Mouse (Mus musculus): ENCODE measurements around the gene Lhx8.

The Lhx8 gene

DNA sequence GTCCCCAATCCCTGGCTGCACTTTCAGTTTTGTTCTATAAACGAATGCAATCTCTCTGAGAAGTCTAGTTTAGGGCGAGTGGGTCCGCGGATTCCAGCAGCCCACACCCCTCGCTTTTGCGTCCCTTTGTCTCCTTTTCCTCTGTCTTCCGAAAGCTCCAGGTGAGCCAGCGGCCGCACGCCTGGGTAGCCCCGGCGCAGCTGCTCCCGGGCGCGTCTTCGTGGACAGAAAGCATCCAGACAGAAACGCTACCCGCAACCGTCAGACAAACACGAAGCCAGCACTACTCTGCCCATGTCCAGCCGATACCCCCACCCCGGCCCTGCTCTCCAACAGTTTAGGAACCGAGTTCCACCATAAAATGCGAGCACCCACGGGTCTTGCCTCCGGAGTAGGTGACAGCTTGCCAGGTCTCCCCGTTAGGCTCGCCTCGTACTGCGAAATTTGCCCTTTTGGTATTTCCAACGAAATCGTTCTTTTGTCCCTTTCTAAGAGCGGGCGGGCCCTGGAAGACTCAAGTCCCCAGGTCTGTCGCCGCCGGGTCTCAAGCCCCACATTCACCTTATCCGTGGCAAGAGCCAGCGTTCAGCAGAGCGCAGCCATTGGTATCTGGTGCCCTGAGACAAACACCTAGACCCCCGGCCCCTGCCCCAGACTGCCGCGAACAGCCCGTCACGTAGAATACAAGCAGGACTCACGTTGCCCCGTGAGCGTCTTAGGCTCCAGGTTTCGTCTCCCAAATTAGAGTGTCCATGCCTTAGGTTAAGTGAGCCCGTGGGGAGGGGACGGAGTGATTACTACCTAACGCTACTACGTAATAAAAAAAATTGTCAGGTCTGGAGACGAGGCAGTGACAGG is 907 bp downstream of the Lhx8 start:
- TF ChIP-seq GATA4 (IDR thresholded peaks at IDR 0.05; ENCODE audit: insufficient replicate concordance, low read length) = no peak

DNA sequence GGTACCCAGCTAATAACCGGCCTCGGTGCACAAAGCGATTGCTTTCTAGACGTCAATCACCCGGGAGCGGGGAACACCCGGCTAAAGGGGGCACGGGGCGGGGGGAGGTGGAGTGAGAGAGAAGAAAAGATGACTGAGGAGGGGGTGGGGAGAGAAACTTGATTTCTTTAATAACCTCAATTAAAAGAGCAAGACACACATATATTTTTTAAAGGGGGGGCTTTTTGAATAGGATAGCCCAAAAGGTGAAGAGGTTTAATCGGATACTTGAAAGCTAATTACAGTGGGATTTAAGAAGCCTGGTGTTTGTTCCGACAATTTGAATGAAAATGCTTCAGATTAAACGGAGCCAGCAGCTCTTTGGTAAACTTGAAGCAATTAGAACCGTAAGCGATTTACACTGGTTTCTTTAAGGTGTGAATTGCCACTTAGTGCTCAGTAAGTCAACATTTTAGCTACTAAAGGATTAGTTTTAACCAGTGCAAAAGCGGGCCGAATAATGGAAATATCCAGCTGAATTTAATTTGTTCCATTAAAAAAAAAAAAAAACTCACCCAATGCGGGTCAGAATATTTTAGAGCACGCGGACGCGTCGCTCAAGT is 1.6 kb downstream of the Lhx8 start:
- no peak for TF ChIP-seq GATA4 (IDR thresholded peaks at IDR 0.05; ENCODE audit: insufficient replicate concordance, low read length)

DNA sequence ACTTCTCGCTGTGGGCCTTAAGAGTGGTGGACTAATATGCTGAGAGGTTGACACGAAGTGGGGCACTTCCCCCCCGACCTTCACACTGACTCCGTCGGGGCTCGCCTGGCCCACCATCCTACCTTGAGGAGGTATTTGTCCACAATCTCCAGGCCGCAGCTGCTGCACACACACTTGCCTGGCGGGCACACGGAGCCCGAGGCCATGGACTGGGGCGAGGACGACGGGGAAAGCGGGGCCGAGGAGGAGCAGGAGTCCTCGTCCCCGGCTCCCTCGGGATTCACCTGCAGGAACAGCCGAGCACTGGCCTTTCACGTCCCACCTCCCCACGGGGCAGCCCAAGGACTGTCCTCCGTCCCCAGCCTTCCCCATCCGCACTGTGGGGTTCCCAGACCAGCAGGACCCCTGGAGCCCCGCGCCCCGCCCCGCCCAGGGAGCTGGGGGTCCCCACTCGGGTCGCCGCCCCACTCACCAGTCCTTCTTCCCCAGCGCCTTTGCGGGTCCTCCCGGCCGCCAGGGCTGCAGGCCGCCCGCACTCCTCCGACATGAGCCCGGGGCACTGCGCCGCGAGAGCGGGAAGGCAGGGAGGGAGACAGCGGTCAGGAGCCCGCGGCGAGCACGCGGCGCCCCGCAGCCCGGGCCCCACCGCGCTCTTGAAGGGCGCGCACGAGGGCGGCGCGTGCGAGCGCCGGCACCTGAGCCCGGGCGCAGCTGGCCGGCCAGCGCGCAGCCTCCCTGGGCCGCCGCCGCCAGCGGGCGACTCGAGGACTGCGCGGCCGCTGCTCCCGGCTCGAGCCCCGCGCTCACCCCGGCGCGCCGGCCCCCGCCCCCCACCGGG is 2.4 kb downstream of the Lhx8 start:
- no peak for TF ChIP-seq GATA4 (IDR thresholded peaks at IDR 0.05; ENCODE audit: insufficient replicate concordance, low read length)

DNA sequence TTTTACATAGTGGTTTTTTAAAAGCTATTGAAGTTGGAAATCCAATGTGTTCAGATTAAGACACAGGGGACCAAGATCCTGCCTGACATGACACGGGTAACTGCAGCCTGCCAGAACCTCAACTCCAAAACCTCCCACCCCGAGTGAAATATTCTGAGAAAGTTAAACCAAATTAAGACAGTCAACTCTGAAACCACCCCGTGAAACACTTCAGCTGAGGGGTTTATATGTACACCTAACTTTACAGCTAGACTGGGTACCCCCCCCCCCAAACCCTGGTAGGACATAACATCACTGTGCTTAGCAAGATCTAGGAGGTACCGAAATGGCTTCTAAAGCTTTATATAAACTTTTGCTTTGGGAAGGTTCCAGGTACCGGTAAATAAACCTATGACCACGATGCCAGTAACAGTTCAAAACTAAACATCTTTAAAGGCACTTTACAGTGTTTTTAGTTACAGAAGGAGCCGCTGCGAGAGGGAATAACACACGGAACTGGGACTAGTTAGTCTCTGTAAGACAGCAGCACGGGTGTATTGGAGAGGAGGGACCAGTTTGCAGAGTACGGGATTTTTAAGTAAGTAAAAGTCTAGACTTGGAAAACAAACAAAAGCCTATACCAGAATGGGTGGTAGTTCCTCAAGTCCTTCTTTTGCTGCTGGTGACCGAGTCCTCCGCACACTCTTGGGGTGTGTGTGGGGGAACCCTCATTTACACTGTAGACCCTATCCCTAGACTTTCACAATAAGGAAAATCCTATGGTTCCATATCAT is 3.2 kb downstream of the Lhx8 start:
- TF ChIP-seq GATA4 (IDR thresholded peaks at IDR 0.05; ENCODE audit: insufficient replicate concordance, low read length) = no peak

DNA sequence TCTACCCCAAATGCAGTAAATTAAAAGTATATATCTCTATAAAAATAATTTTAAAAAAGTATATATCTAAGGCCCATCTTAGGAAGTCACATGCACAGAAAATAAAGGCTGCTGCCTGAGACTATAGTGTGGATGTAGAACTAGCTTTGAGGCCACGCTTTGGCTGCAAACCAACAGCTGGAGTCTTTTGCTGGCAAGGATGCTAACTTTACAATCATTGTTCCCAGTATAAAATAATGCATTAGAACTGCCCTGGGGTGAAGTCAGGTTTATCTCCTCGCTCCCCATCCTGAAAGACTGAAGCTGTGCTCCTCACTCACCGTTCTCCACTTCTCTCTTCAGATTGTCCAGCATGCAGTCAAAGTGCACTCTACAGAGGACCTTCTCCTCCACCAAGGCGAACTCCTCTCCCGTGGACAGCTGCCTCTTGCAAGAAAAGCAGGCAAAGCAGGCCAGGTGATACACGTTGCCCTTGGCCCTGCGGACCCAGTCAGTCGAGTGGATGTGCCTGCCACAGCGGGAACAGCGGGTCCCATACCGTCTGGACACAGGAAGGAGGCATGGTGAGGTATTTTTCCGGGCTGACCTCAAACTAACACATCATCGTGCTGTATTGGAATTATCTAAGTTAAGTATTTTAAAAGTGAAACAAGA is 8.4 kb downstream of the Lhx8 start:
- TF ChIP-seq GATA4 (IDR thresholded peaks at IDR 0.05; ENCODE audit: insufficient replicate concordance, low read length) = no peak

DNA sequence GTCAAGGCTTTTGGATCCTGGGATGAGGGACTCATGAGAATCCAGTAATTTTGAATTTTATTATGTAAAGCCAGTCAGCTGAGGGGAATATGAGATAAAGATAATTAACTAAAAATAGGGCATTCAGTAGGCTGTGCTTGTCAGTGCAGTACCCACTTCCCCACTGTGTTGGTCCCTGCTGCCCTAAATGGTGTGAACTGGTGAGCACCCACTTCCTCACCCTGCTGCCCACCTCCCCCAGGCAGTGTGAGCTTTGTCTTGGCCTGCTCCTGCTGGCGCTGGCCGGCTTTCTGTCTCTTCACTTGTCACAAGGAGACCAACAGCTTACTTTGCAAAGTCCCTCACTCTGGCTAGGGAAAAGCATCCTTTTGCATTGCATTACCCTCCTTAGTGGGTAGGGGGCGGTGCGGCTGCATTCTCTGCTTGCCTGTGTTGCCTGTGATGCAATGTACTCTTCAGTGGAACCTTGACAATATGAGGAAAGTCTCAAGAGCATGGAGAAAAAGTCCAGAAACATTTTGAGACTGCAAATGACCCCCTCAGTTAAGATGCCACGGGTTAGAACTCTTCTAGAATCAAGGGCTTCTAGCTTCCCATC is 12.7 kb downstream of the Lhx8 start:
- no peak for TF ChIP-seq GATA4 (IDR thresholded peaks at IDR 0.05; ENCODE audit: insufficient replicate concordance, low read length)

DNA sequence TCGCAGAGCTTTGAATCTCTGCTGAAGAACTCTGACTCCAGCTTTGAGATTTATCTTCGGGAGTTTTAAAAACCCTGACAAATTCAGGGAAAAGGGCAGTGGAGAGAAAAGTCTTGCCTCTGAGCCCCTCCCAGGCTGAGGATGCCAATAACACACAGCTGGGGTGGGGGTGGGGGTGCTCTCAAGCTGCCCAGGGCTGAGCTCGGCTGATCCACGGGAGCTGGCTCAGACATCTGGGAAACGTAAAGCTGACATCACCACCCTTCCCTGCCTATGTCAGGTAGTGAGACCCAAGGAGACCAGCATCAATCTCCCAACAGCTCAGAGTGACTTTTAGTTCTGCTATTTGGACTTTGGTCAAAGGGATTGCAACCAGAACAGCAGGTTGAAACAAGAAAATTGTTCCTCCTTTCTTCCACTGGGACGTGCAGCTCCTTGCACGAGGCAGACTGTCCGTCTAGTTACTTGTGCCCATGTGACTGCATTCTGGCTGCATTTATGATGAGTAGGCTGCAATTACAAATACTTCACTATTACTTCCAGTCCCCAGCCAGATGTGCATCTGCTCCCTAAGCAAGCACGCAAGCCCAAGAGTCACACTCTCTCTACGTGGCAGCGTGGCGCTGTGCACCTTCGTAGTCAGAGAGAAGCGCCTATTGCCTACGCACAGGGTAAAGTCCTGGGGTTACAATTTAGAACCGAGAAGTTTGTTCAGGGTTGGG is 25.1 kb downstream of the Lhx8 start:
- no peak for TF ChIP-seq GATA4 (IDR thresholded peaks at IDR 0.05; ENCODE audit: insufficient replicate concordance, low read length)

DNA sequence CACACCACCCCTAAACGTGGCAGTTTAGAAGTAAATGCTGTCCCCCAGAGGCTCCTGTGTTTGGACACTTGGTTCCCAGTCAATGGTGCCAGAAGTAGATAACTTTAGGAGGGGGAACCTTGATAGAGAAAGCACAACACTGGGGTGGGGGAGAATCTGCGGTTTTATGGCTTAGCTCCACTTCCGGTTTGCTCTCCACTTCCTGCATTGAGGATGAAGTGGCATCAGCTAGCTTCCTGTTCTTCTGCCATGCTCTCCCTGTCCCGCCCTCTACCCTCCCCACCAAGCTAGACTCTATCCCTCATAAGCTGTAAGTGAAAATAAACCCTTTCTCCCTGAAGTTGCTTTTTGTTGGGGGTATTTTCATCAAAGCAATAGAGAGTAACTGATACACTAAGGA is 29.4 kb downstream of the Lhx8 start:
- TF ChIP-seq GATA4 (IDR thresholded peaks at IDR 0.05; ENCODE audit: insufficient replicate concordance, low read length) = no peak

DNA sequence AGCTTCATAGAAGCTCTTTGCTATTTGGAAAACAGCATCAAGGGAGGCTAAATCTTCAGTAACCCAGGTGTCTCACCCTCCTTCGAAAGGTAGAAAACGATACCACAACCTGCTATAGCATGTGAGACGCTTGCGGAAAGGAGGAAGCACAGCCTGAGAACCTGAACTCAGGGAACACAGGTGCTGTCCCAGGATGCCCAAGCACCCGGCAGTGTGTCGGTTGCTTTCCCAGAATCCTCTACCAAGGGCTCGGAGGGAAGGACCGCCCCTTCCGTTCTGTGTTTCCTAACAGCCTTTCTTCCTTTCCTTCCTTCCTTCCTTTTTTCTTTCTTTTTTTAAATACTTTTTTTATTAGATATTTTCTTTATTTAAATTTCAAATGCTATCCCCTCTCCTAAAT is 30.5 kb downstream of the Lhx8 start:
- TF ChIP-seq GATA4 (IDR thresholded peaks at IDR 0.05; ENCODE audit: insufficient replicate concordance, low read length) = no peak

DNA sequence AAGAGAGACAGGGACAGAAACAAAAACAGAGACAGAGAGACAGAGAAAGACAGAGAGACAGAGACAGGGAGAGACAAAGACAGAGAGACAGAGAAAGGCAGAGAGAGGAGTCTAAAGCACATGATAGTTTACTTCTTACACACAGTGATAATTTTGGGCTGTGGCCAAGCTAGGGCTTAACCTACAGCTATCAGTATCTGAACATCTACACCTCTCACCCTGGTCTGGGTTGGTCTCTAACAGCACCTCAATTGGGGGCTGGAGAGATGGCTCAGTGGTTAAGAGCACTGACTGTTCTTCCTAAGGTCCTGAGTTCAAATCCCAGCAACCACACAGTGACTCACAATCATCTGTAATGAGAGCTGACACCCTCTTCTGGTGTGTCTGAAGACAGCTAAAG is 32.0 kb downstream of the Lhx8 start:
- no peak for TF ChIP-seq GATA4 (IDR thresholded peaks at IDR 0.05; ENCODE audit: insufficient replicate concordance, low read length)

DNA sequence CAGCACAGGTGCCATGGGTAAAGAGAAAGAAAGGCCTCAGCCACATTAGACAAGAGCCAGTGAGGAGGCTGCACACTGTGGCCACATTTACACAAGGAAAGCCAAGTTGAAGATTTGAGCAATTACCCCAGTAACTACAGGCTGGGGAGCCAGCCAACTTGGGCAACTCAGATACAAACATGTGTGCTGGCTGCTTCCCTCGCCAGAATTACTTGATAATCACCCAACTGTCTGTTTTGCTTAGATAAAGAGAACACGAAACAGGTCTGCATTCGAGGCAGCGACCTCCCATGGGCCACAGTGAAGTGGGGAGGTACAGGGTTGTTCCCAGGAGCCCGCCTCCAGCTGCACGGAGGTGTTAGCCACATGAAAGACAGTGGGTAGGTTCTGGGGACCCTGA is 33.0 kb downstream of the Lhx8 start:
- no peak for TF ChIP-seq GATA4 (IDR thresholded peaks at IDR 0.05; ENCODE audit: insufficient replicate concordance, low read length)

DNA sequence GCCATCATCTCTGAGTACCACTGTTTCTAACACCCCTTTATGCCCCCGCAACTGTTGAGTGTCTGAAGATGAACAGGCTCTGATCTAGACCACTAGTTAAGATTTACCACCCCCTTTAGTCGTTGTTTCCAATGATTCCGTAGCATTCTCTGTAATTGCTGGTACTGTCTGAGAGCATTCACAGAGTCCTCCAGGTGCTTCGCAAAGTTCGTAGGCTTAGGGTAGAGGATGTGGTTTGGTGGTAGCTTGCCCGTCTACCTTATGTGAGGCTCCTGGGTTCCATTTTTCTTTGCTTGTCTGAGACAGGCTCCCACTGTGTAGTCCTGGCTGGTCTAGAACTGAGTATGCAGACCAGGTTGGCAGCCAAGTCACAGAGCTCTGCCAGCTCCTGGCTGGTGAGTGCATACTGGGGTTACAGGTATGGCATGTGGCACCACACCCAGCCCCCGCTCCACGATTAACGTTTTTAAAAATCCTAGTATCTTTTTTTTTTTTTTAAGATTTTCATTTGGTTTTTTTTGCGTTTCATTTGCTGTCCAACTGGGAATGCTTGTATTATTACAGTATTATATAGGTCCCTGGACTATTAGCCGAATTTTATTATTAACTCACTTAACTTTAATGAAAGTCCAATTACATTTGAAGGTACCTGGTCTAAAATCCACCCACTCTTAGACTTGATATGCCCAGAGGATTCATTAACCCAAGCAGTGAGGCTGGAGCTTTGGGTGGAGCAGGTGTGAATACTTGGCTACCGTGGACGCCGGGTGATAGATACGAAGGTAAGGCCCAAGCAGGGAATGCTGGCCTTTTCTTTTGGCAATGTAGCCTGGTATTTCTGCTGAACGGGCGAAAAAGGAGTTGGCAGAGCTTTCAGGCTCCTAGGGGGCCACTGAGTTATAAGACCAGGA is 35.3 kb downstream of the Lhx8 start:
- TF ChIP-seq GATA4 (IDR thresholded peaks at IDR 0.05; ENCODE audit: insufficient replicate concordance, low read length) = no peak
